Mouse (Mus musculus): ENCODE data around the gene Trpm7.

The Trpm7 gene

DNA sequence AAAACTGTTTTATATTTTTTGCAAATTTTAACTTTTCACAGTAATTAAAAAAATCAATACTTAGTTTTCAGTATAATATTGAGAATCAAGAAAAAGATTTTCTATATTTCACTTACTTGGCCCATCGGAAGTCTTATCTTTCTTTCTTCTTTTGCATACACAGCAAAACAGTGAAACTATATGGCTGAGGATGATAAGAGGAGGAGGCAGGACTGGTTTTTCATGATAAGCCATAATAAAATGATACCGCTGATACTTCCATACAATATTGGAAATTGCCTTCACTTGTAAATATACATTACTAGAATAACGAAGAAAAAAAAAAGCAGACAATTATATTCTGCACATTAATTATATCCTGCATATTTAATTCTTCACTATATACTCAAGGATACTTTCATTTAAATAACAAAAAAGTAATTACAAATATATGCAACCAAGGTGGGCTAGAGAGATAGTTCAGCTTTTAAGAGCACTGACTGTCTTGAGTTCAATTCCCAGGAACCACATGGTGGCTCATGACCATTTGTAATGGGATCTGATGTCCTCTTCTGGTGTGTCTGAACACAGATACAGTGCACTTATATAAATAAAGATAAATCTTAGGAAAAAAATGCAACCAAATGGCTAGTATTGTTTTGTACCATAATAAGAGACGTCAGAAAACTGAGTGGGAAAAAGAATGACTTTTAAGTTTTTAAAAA is 59.2 kb downstream of the Trpm7 start:
- no peak for DNase-seq

DNA sequence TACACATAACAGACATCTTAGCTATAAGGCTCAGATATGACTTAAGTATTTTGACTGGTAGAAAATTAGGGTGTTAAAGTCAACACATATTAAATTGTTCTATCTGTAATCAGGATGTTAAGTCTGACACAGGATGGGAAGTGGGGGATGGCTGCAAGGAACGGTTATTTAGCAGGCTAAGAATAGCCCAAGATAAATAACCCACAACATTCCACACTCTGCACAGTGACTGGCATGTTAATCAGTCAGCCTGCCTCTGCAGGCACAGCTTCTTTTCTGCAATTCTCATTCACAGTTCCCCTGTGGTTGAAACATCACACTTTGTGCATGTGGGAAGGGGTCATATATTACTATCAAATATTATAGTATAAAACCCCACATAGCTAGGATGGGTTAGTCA is 60.2 kb downstream of the Trpm7 start:
- DNase-seq, result no peak

DNA sequence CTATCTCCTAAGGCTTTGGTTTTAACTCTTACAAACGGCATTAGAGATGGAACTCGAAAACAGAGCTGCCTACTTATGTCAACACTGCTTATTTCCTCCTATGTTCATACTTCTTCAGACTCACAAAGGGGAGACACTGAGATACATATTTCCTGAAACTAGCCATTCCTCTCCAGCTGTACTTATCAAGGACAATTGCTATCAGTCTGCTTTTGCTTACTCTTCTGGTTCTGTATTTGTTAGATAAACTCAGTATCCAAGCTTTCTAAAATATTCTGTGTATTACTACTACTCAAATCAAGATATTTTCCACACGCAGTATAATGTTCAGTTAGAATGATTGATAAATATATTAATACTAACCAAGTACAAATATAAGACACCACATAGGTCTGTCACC is 74.0 kb downstream of the Trpm7 start:
- no peak for DNase-seq

DNA sequence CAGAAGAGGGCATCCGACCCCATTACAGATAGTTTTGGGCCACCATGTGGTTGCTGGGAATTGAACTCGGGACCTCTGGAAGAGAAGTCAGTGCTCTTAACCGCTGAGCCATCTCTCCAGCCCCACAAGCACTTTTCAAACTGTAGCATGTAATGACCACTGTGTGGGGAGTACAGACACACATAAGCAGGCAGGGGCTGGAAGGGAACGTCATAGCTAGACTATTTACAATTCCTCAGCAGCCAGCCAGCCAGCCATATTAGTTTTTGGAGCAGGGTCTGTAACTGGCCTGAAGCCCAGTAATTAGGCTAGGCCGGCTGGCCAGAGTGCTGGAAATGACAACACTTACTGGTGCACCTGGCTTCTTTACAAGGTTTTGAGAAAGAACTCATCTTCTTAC is 77.6 kb downstream of the Trpm7 start:
- no peak for DNase-seq

DNA sequence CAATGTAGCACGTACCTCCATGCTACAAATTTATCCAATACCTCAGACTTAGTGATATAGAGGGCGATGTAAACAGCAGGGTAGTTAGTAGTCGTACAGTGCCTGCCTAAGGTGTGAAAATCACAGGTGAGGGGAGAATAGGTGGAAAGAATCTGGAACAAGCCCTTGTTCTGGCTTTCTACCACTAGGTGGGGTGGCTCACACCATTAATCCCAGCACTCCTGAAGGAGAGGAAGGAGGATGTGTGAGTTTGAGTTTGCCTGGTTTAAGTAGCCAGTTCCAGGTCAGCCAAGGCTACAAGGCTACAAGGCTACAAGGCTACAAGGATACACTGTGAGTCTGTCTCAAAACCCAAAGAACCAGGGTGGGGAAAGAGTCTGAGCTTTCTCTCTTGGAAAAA is 80.3 kb downstream of the Trpm7 start:
- no peak for DNase-seq

DNA sequence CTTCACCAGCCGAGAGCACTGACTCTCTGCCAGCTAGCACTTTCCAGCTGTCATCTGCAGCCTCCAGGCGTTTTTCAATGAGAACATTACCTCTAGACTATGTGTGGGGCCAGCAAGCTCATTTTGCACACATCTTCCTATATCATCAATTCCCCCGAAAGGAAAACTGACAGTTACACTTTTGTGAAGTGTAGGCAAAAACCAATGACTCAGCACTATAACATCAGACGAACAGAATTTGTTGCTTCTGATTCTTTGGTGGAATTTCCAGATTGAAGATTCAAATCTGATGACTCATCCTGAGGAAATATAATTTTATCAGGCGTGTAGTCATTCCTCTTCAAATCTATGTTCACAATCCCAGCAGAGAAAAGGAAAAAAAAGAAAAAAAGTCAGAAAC is 83.4 kb downstream of the Trpm7 start:
- no peak for DNase-seq

DNA sequence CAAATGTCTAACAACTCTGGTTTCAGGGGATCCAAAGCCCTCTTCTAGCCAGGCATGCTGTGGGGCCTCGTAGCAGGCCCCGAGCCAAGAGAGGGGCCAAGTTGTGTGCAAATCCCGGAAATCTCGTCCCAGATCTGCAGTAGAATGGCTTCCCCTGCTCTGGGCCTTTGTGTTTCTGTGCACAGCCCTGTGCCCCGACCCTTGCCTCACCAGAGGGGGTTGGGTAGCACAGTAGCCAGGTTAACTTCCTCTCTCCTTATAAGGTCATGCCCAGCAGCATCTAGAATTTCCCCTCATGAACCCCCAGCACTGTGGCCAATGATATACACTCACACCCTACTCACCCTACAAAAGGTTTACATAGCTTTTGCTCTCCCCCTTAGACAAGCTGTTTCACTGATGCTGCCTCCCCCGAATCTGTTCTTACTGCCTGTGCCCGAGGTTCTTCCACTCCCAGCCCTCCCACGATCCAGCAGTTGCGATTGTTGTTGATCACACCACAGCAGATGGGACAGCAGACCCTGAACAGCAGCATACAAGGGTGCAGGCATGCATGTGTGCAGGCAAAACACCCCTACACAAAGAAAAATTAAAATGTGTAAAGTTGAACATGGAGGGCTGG is 88.2 kb downstream of the Trpm7 start:
- DNase-seq, result no peak

DNA sequence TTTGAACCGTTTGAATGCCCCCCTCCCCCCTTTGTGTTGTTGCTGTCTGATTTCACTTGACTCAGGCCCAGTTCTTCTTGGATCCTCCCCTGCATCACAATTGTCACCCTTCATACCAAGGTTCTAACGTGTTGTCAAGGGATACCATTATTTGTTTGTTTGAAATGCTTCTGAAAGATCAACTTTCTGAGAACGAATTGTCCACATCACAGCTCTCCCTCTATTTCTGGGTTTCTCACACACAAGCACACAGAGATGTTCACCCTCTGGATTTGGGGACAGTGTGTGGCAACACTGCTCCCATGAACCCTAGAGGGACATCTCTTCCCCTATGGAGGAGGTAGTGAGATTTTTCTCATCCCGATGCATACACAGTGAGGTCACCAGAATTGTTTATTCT is 92.7 kb downstream of the Trpm7 start, which contains the start of gene Usp50:
Gene Usp50, minus strand, starts transcription at position 101 of the 400 bp plus-strand sequence.
- no peak for DNase-seq

DNA sequence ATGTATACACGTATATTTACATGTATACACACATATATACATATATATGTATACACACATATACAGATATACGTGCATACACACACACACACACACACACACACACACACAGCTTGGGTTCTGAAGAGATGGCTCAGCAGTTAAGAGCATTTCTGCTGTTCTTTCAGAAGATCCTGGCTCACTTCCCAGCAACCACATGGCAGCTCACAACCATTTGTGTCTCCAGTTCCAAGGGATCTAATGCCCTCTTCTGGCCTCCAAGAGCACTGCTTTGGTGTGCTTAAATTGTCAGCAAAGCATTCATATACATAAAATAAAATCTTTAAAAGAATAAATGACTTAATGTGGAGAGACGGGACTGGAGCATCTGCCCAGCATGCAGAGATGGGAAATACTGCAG is 93.6 kb downstream of the Trpm7 start:
- peak; percentile 82 for DNase-seq

DNA sequence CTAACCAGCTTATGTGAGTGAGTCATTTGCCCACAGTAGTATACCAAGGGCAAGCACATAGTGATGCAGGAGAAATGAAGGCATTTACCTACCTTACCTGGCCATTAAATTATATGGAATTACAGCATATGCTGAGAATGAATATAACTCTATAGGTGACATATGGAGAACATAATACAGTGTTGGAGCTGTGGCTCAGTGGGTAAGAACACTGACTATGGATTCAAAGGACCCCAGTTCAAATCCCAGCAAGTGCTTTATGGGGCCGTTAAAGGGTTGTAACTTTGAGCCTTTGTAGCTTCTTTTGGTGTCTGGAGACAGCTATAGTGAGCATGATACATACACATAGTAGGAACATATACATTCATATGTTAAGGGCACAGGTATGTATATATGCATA is 94.6 kb downstream of the Trpm7 start:
- no peak for DNase-seq

DNA sequence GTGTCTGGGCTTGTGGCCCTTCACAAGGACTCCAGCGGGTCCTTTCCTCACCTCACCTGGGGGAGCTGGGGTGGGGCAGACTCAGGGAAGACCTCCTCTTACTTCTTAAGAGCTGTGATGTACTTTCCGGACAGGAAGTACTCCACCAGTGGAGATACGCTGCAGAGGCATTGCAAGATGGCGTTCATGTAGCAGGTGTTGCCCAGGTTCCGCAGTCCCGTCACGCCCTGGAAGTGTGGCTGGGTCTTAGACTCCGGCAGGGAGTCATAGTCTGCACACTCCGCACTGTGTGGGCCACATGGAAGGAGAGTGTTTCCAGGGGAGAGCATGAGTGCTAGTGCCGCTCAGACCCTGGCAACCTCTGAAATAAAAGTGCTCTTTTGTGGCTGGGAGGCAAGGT is 95.7 kb downstream of the Trpm7 start:
- DNase-seq, result no peak

DNA sequence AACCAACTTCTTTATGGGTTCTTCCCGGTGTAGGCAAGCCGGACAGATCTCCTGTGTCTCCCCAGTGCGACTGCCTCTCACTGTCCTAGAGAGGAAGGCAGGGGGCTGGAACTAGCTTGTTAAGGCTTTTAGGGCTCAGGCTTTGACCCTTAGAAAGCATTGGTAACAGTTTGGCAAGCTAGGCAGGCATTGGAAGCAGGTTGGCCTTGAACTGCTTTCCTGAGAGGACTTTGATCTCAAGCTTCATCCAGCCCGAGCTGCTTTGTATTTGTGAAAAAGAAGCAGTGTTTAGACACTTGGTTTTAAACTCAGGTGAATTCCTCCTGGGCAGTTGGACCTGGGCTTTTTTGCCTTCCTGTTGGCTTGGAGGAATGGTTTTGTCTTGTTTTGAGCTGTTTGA is 97.2 kb downstream of the Trpm7 start:
- DNase-seq, result no peak

DNA sequence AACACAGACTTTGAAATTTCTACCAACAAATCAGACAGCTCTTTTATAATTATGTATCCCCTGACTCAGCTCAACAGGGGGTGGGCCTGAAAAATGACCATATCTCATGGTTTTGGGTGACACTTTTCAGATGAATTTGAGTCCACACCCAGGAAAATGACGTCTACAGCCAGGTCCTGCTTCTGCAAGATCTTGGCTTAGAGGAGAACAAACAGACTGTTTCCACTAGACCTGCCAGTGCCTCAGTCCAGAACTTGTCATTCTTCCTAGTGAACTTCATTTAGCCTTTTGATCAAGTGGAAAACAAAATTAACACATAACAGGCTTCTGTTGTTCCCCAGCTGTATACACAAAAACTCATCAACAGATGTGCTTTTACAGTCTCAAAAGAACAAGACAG is 99.6 kb downstream of the Trpm7 start:
- DNase-seq, result no peak

DNA sequence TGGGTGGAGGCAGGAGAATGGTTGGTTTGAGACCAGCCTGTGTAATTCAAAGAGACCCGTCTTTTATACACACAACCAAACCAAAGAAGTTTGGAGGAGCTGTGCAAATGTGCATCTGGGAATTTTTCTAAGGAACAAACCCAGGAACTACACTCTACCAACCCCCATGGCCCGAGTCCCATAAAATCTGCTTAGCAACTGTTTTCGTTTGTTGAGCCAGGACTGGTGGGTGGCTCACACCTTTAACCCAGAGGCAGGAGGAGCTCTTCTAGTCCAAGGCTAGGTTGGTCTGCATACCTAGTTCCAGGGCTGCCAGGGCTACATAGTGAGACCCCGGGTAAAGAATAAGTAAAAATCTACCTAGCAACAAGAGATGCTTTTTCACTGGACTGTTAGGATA is 100.1 kb downstream of the Trpm7 start:
- DNase-seq, result no peak

DNA sequence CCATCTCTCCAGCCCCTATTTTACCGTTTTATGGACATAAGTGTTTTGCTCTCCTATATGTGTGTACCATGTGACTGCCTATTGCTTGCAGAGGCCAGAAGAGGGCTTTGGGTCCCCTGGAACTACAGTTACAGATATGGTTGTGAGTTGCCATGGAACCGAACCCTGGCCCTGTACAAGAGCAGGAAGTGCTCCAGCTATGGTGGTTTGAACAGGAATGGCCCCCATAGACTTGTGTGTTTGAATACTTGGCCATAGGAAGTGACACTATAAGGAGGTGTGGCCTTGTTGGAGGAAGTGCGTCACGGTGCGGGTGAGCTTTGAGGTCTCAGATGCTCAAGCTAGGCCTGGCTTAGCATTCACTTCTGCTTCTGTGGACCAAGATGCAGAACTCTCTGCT is 103.8 kb downstream of the Trpm7 start:
- DNase-seq, result no peak

DNA sequence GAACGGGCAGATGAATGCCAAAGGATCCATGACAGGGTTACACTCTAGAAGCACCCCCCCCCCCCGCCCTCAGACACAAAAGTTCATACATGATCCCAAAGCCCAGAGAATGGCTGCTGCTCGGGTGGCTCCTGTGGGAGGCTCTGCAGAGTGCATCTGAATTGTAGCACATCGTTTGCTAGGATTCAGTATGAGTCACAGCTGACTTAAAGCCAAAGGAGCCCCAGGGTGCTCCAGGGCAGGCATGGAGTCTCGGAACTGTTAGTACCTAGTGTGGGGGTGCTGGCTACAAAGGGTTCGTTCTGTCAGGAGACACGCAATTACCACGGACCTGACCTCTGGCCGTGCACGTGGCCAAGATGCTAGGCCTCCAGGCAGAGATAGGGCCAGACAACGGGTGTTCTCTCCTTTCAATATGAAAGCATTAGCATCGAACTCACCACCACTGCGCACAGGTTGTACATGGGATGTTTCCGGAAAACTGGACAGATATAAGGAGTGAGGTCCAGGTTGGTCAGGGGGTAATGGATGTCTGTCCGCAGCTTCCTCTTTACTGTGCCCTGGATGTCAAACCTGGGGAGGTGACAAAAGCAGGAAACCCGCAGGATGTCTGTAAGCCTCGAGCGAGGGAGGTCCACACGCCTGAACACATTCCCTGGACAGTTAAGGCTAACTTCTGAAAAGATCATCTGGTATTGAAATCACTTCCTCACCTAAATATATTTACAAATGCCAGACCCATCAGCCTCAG is 106.4 kb downstream of the Trpm7 start:
- DNase-seq, result no peak

DNA sequence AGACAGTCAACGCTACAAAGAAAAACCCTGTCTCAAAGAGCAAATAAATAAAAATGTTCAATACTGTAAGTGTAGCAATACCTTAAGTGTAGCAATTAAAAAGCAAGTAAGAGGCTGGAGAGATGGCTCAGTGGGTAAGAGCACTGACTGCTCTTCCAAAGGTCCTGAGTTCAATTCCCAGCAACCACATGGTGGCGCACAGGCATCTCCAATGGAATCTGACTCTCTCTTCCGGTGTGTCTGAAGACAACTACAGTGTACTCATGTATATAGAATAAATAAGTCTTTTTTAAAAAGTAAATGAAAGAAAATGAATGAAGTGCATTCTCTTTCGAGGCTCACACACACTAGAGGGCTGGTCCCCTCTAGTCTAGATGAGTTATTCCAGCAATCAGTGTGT is 107.8 kb downstream of the Trpm7 start:
- DNase-seq, result peak; percentile 28

DNA sequence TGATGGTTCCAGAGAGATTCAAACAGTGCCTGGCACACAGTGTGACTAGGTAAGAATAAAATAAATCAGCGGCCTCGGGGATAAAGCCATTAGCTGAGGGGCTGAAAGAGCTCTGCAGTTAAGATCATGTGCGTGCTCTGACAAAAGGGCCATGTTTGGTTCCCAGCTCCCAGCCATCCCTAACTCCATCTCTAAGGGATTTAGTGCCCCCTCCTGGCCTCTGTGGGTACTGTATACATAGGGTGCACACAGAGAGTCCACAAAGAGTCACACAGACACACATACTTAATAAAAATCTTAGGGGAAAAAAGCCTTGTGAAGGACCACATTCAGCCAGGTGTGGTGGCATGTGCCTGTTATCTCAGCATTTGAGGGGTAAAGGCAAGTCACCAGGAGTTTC is 108.4 kb downstream of the Trpm7 start:
- DNase-seq, result no peak

DNA sequence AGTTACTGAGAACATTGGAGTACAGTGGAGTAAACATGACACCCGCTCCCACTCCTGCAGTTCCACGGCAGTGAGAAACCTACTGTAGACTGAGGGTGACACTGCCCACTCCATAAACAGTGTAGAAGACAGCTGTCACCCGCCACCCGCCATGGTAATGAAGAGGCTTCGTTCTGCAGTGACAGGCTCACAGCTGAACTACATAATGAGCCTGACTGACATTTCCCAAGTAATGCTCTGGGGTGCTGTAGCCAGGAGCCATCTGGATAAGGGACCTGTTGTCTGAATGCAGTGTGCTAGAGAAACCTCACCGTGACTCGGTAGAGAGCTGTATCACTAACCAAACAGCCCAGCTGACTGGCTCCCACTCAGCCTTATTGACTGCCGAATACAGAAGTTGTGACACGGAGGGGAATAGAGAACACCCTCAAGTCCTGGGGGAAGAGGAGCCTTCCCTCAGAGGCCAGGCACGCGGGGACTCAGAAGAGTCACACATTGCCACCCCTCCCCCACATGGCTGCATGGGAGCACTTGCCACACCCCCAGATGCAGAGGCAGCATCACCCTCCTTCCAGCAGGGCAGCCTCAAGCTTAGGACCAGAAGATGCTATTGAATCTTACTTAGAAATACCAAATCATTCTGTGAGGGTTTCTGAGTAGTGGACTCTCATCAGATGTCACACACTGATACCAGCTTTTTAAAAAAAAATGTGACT is 110.0 kb downstream of the Trpm7 start:
- peak; percentile 34 for DNase-seq

DNA sequence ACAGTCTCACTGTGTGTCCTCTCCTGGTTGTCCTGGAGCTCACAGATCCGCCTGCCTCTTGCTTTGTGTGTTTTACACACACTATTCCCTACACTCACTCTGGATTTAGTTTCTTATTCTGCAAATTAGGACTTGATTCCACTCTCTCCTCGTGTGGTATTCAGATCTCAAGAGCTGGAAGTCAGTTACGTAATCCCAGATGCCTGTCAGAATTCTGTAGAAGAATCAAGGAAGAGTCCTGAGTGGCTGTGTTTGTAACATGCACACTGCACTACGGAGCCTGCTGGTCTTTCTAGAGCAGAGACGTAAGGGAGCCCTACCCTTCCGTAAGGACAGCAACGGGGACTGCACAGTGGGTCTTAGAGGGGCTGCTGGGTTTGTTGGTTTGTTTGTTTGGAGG is 116.7 kb downstream of the Trpm7 start:
- DNase-seq, result no peak

DNA sequence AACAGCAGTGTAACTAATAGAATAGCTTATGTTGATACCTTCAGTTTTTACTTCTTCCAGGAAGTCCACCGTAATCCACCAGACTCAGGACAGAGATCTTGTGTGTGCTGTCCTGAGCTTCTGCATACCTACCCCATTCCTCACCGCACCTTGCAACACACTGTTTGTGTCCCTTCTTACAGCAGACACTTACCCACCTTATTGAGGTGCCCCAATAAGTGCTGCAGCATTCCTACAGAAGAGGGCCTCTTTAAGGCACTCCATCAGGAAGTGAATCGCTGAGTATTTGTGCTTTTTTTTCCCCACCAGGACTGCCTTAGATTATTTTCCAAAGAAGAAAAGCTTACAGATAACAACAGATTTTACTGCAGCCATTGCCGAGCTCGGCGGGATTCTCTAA is 120.4 kb downstream of the Trpm7 start:
- DNase-seq, result no peak

DNA sequence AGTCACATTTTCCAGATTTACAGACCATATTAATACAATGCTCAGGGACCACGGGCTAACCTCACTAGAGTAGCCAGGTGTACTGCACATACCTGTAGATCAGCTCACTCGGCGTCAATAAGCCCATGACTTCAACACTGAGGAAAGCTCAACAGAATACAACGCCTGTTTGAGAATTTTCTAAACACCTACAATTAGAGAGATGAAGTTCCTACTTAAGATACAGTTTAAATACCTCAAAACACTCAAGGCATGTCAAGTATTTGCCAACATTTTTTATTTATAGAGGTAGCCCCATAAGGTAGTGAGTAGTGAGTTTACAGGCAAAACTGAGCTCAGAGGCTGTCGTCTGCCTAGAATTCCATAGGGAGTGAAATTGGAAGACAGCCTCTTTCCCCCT is 132.6 kb downstream of the Trpm7 start:
- DNase-seq, result no peak

Data from kidney, postnatal 10 days (tissue).